Mouse (Mus musculus) forebrain, embryonic 13.5 days (tissue): ENCODE results near the gene Spata2l. TPM values are rescaled to one million over a fixed set of nuclear protein-coding genes. Genes with fewer than 3 reads are reported as not detected.

Experiments
- ATAC-seq: fragments of 200-750 bp; cut with Nextera tagmentation; 2 replicates; pipeline ENCODE4 v1.8.0; 2017
- H3K27ac ChIP-seq: fragments of 300-500 bp; sonication (generic); 2 replicates; pipeline ENCODE4 v1.5.1; 2015; ENCODE audit warnings: inconsistent platforms, mild to moderate bottlenecking, moderate library complexity
- H3K27me3 ChIP-seq: fragments of 300-500 bp; sonication (generic); 2 replicates; pipeline ENCODE4 v1.6.1; 2015; ENCODE audit warnings: mild to moderate bottlenecking, inconsistent platforms
- H3K36me3 ChIP-seq: fragments of 300-500 bp; sonication (generic); 2 replicates; pipeline ENCODE4 v1.6.1; 2015; ENCODE audit warnings: mild to moderate bottlenecking, inconsistent platforms; ENCODE audit not compliant: poor library complexity, severe bottlenecking
- H3K4me1 ChIP-seq: fragments of 300-500 bp; sonication (generic); 2 replicates; pipeline ENCODE4 v1.6.1; 2015; ENCODE audit warnings: inconsistent platforms
- H3K4me2 ChIP-seq: fragments of 300-500 bp; sonication (generic); 2 replicates; pipeline ENCODE4 v1.6.1; 2015; ENCODE audit warnings: inconsistent platforms, mild to moderate bottlenecking, moderate library complexity
- H3K4me3 ChIP-seq: fragments of 300-500 bp; sonication (generic); 2 replicates; pipeline ENCODE4 v1.5.1; 2015; ENCODE audit warnings: mild to moderate bottlenecking, inconsistent platforms
- H3K9ac ChIP-seq: fragments of 300-500 bp; sonication (generic); 2 replicates; pipeline ENCODE4 v1.6.1; 2015; ENCODE audit warnings: mild to moderate bottlenecking, inconsistent platforms
- H3K9me3 ChIP-seq: fragments of 300-500 bp; sonication (generic); replicated peaks from 2 replicates; pipeline ENCODE4 v1.6.1; 2016; ENCODE audit warnings: inconsistent platforms
- WGBS: fragments of 180-500 bp; shearing (Covaris S2); methylation state at CpG from one replicate; pipeline ENCODE4 v1.1.7; 2015; 5-methylcytosine and 5-hydroxymethylcytosine counted together
- polyA plus RNA-seq: library from polyadenylated mRNA; unstranded; fragments of >200 nt; fragmentation: Nextera tagmentation; extraction: Ambion mirVana; gene quantifications from 2 replicates; pipeline ENCODE4 v1.2.1, GENCODE M21; 2015

Gene Spata2l
- polyA plus RNA-seq, 1 experiment from 2014 or later, result 1.4 TPM

- Histone ChIP-seq H3K9me3 (no peaks in the 10 kb centered on the region), H3K4me1 (peaks cover 4% of the 10 kb centered on the region; the same call in 1 of the 2 replicates), H3K4me3 (no peak overlapping the region), H3K4me2 (no peak overlapping the region), H3K27me3 (no peaks in the 10 kb centered on the region), H3K36me3 (no peaks in the 10 kb centered on the region), H3K27ac (no peak overlapping the region), H3K9ac (no peak overlapping the region)
- no peak for ATAC-seq
- WGBS, result 76% methylated on average over 7 of the region's 7 CpGs
These were observed 47.2 kb downstream of the Spata2l start for GRCm38 (mm10) chr8:123188841-123189240.

- Histone ChIP-seq H3K4me2 (no peak overlapping the region), H3K27ac (no peak overlapping the region), H3K9ac (no peak overlapping the region; the same call in 1 of the 2 replicates), H3K4me1 (peaks cover 4% of the 10 kb centered on the region; the same call in 1 of the 2 replicates), H3K9me3 (no peaks in the 10 kb centered on the region), H3K27me3 (no peaks in the 10 kb centered on the region), H3K4me3 (no peak overlapping the region), H3K36me3 (no peaks in the 10 kb centered on the region)
- 78% methylated on average over 2 of the region's 2 CpGs for WGBS
- ATAC-seq, result no peak
These were observed 48.0 kb downstream of the Spata2l start for GRCm38 (mm10) chr8:123188006-123188405.

- 60% methylated on average over 19 of the region's 19 CpGs for WGBS
- Histone ChIP-seq H3K4me2 (no peak within 1 kb of the TSS), H3K9ac (no peak within 1 kb of the TSS), H3K36me3 (no peaks in the 10 kb centered on the region), H3K4me1 (peaks cover 4% of the 10 kb centered on the region; the same call in 1 of the 2 replicates), H3K27me3 (no peaks in the 10 kb centered on the region), H3K9me3 (no peaks in the 10 kb centered on the region), H3K4me3 (no peak within 1 kb of the TSS), H3K27ac (no peak within 1 kb of the TSS)
- ATAC-seq, result no peak
These were observed 50.2 kb downstream of the Spata2l start, which contains the start of gene Dpep1 for GRCm38 (mm10) chr8:123185566-123186409. Dpep1 (plus strand) TSS chr8:123186242.

GRCm38 (mm10) chr8:123181391-123181790, 54.6 kb downstream of the Spata2l start:
- WGBS, result 82% methylated on average over 3 of the region's 3 CpGs
- Histone ChIP-seq H3K4me2 (no peak overlapping the region), H3K27me3 (no peaks in the 10 kb centered on the region), H3K4me3 (no peak overlapping the region), H3K9me3 (peaks cover 20% of the 10 kb centered on the region), H3K36me3 (no peaks in the 10 kb centered on the region), H3K4me1 (no peaks in the 10 kb centered on the region), H3K9ac (no peak overlapping the region), H3K27ac (no peak overlapping the region)
- ATAC-seq, result no peak

Other genes with a start within 250 kb of the Spata2l start
- gene Ankrd11, start 194.0 kb downstream of the Spata2l start, polyA plus RNA-seq, result 34.3 and 35.6 TPM in 2 replicates
- 45.1 and 47.3 TPM in 2 replicates for gene Spg7, start 173.3 kb downstream of the Spata2l start, polyA plus RNA-seq
- 917 and 1,023 TPM in 2 replicates for gene Rpl13, start 133.9 kb downstream of the Spata2l start, polyA plus RNA-seq
- gene Cpne7, start 118.9 kb downstream of the Spata2l start, polyA plus RNA-seq, result 0.43 and 0.64 TPM in 2 replicates
- 0.40 and 0.44 TPM in 2 replicates for gene Sult5a1, start 77.9 kb downstream of the Spata2l start, polyA plus RNA-seq
- not detected in 2 replicates for gene Dpep1, start 50.0 kb downstream of the Spata2l start, polyA plus RNA-seq
- gene Chmp1a, start 23.5 kb downstream of the Spata2l start, polyA plus RNA-seq, result 183 and 199 TPM in 2 replicates
- 4.2 and 5.5 TPM in 2 replicates for gene Spata33, start 23.4 kb downstream of the Spata2l start, polyA plus RNA-seq
- gene Cdk10, start 11.4 kb downstream of the Spata2l start, polyA plus RNA-seq, result 38.8 and 41.8 TPM in 2 replicates
- gene Zfp276, start 18.0 kb upstream of the Spata2l start, polyA plus RNA-seq, result 22.8 and 25.7 TPM in 2 replicates
- gene Vps9d1, start 18.1 kb upstream of the Spata2l start, polyA plus RNA-seq, result 32.9 and 40.3 TPM in 2 replicates
- gene Fanca, start 82.3 kb upstream of the Spata2l start, polyA plus RNA-seq, result 23.0 and 24.0 TPM in 2 replicates
- gene Spire2, start 96.5 kb upstream of the Spata2l start, polyA plus RNA-seq, result 20.6 and 21.3 TPM in 2 replicates
- 190 and 207 TPM in 2 replicates for gene Tcf25, start 137.5 kb upstream of the Spata2l start, polyA plus RNA-seq
- gene Mc1r, start 170.9 kb upstream of the Spata2l start, polyA plus RNA-seq, result 0.15 and 0.27 TPM in 2 replicates
- 1,305 and 1,381 TPM in 2 replicates for gene Tubb3, start 175.2 kb upstream of the Spata2l start, polyA plus RNA-seq
- 38.9 and 41.2 TPM in 2 replicates for gene Def8, start 187.3 kb upstream of the Spata2l start, polyA plus RNA-seq
- 55.9 and 60.4 TPM in 2 replicates for gene Afg3l1, start 241.7 kb upstream of the Spata2l start, polyA plus RNA-seq